Mouse (Mus musculus) brain, embryonic 14.5 days (tissue): ENCODE data around the gene Sh3pxd2a.
A peak's percentile ranks its signal among the peaks of the same experiment; 100 is the strongest.

Experiments used
- CTCF ChIP-seq: fragments of 200-500 bp; IDR thresholded peaks from 2 replicates; pipeline ENCODE4 v1.5.1; 2012; ENCODE audit warnings: inconsistent platforms, mild to moderate bottlenecking, moderate library complexity, borderline replicate concordance; ENCODE audit not compliant: insufficient read depth, insufficient read length; ENCODE audit errors: extremely low read depth
- POLR2A ChIP-seq: fragments of 200-500 bp; IDR thresholded peaks from 2 replicates; pipeline ENCODE4 v1.6.1; 2012; ENCODE audit warnings: mild to moderate bottlenecking, inconsistent platforms, borderline replicate concordance; ENCODE audit not compliant: poor library complexity, insufficient read depth, insufficient read length, severe bottlenecking; ENCODE audit errors: extremely low read depth

DNA sequence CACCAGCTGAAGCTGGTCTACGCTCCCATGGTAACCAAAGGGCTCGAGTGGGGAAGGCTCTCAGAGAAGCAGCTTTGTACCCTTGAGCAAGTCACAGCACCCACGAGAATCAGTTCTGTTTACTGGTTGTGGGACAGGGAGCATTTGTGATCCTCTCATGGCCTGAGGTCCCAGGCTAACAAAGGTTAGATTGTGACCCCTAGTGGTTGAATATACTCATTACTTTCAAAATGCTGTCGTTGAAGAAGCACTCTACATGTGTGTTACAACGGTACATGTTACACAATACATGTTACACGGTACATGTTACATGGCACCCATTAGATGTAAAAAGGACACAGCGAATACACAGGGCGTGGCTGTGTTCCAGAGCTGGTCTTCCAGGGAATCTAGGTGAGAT lies 38.4 kb upstream of the Sh3pxd2a start:
- TF ChIP-seq CTCF, result peak; percentile 33; the same call in 1 of the 2 replicates
- TF ChIP-seq POLR2A, result no peak
